Mouse (Mus musculus) retina, postnatal 1 day (tissue): ENCODE results near the gene Itga5.
"Not testable (repeated sequence)": the region's sequence is repeated elsewhere in the genome, so short reads cannot be mapped to it uniquely, and the experiment has no call there.

ENCODE experiments used
- DNase-seq: peaks from one replicate; pipeline ENCODE4 v3.0.0-alpha.2; 2012

The Itga5 gene

GRCm38 (mm10) chr15:103366376-103367149 lies at the start of gene Itga5:
TSS of gene Itga5 (minus strand) at chr15:103366763.
- peak; percentile 68 for DNase-seq

GRCm38 (mm10) chr15:103405586-103405985 lies 39.0 kb upstream of the Itga5 start:
- DNase-seq = not testable (repeated sequence)

- DNase-seq = peak; percentile 23
Measured at GRCm38 (mm10) chr15:103401361-103401760, 34.8 kb upstream of the Itga5 start.

- no peak for DNase-seq
Measured at GRCm38 (mm10) chr15:103393577-103393976, 27.0 kb upstream of the Itga5 start.

- peak; percentile 34 for DNase-seq
Measured at GRCm38 (mm10) chr15:103388556-103389145, 22.1 kb upstream of the Itga5 start.

GRCm38 (mm10) chr15:103383771-103384488 lies 17.4 kb upstream of the Itga5 start:
- no peak for DNase-seq

- no peak for DNase-seq
Measured at GRCm38 (mm10) chr15:103382795-103383406, 16.3 kb upstream of the Itga5 start.

GRCm38 (mm10) chr15:103382075-103382474 lies 15.5 kb upstream of the Itga5 start:
- DNase-seq = no peak

- DNase-seq = no peak
Measured at GRCm38 (mm10) chr15:103378665-103379356, 12.2 kb upstream of the Itga5 start.

GRCm38 (mm10) chr15:103377752-103378664 lies 11.4 kb upstream of the Itga5 start:
- no peak for DNase-seq

- peak; percentile 48 for DNase-seq
Measured at GRCm38 (mm10) chr15:103376837-103377269, 10.3 kb upstream of the Itga5 start.

- DNase-seq = no peak
Measured at GRCm38 (mm10) chr15:103375112-103375800, 8.7 kb upstream of the Itga5 start.

- no peak for DNase-seq
Measured at GRCm38 (mm10) chr15:103372461-103372860, 5.9 kb upstream of the Itga5 start.

GRCm38 (mm10) chr15:103371741-103372140 lies 5.2 kb upstream of the Itga5 start:
- DNase-seq = no peak

GRCm38 (mm10) chr15:103371208-103371607 lies 4.6 kb upstream of the Itga5 start:
- DNase-seq = no peak

GRCm38 (mm10) chr15:103370462-103370861 lies 3.9 kb upstream of the Itga5 start:
- no peak for DNase-seq

GRCm38 (mm10) chr15:103369123-103369522 lies 2.6 kb upstream of the Itga5 start:
- no peak for DNase-seq

GRCm38 (mm10) chr15:103368179-103368940 lies 1.8 kb upstream of the Itga5 start:
- DNase-seq = no peak

- DNase-seq = peak; percentile 47
Measured at GRCm38 (mm10) chr15:103365471-103366375, 840 bp downstream of the Itga5 start.
